20 mouse cellular contexts compared by ENCODE assay signal in genomic region chr10:21242471-21243231, GRCm38 (mm10).
"Had no signal": no experiment of that assay in that cellular context is flagged by ENCODE, and none has a peak within 500 bp of the region (broad histone marks: within the 10 kb centered on the region; RNA-seq: fewer than 3 reads in every experiment).

No protein-coding gene starts in this region.

- H3K4me1 ChIP-seq: intestine, embryonic 15.5 days; kidney, embryonic 15.5 days; lung, embryonic 15.5 days; midbrain, embryonic 12.5 days; midbrain, embryonic 15.5 days; neural tube, embryonic 12.5 days; neural tube, embryonic 15.5 days had no signal

- ATAC-seq: intestine, embryonic 15.5 days; midbrain, embryonic 15.5 days had no signal

- H3K4me2 ChIP-seq: intestine, embryonic 15.5 days; kidney, embryonic 15.5 days; lung, embryonic 15.5 days; midbrain, embryonic 12.5 days; midbrain, embryonic 15.5 days; neural tube, embryonic 12.5 days; neural tube, embryonic 15.5 days had no signal

- H3K9ac ChIP-seq: intestine, embryonic 15.5 days; kidney, embryonic 15.5 days; lung, embryonic 15.5 days; midbrain, embryonic 12.5 days; midbrain, embryonic 15.5 days; neural tube, embryonic 12.5 days; neural tube, embryonic 15.5 days had no signal

- H3K27me3 ChIP-seq: intestine, embryonic 15.5 days; kidney, embryonic 15.5 days; lung, embryonic 15.5 days; midbrain, embryonic 12.5 days; midbrain, embryonic 15.5 days; neural tube, embryonic 12.5 days; neural tube, embryonic 15.5 days had no signal

- H3K4me3 ChIP-seq: intestine, embryonic 15.5 days; kidney, embryonic 15.5 days; left cerebral cortex, adult 2 months; lung, embryonic 15.5 days; midbrain, embryonic 12.5 days; midbrain, embryonic 15.5 days; neural tube, embryonic 12.5 days; neural tube, embryonic 15.5 days had no signal

- H3K27ac ChIP-seq: intestine, embryonic 15.5 days; kidney, embryonic 15.5 days; left cerebral cortex, adult 2 months; lung, embryonic 15.5 days; midbrain, embryonic 12.5 days; midbrain, embryonic 15.5 days; neural tube, embryonic 12.5 days; neural tube, embryonic 15.5 days had no signal

- H3K9me3 ChIP-seq: intestine, embryonic 15.5 days; kidney, embryonic 15.5 days; lung, embryonic 15.5 days; midbrain, embryonic 12.5 days; midbrain, embryonic 15.5 days; neural tube, embryonic 12.5 days; neural tube, embryonic 15.5 days had no signal

- H3K36me3 ChIP-seq: intestine, embryonic 15.5 days; kidney, embryonic 15.5 days; lung, embryonic 15.5 days; midbrain, embryonic 12.5 days; midbrain, embryonic 15.5 days; neural tube, embryonic 12.5 days; neural tube, embryonic 15.5 days had no signal

- DNase-seq: kidney, adult 11 months; kidney, adult 8-10 months; kidney, postnatal 10 days; kidney, postnatal 36 days; layer of hippocampus, postnatal 36 days; lung, adult 18-20 months; lung, postnatal 14 days; lung, postnatal 4 days; right cerebral cortex, adult 18-20 months; right cerebral cortex, postnatal 14 days; spleen, adult 18-20 months; thymus, adult 18-20 months had no signal
